Mouse (Mus musculus): ENCODE data around the gene Vmp1. TPM values are rescaled to one million over a fixed set of nuclear protein-coding genes. Genes with fewer than 3 reads are reported as not detected.

Vmp1 gene
- polyA plus RNA-seq, 1 experiment from 2014 or later = 80.8 TPM

DNA sequence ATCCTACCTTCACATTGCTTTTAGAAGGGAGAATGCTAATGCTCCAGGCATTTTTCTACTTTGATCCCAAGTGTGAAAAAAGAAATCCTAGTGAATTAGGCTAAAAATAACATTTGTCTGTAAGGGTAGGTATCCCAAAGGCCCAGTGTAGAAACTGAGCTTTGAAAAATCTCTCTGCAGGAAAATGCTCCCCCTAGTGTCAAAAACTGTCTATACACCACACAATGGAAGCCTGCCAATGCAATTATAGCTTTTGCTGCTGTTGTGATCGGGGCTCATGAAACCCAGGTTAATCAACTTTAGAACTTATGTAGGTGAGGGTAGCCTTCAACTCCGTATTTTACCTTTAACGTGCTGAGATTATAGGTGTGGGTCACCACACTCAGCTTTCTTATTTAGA lies 30.2 kb downstream of the Vmp1 start:
- Histone ChIP-seq H3K9me3 (replicated peaks) (no peaks in the 10 kb centered on the region), H3K9ac (no peak overlapping the region), H3K27me3 (no peaks in the 10 kb centered on the region), H3K36me3 (replicated peaks) (peaks cover 40% of the 10 kb centered on the region), H3K4me2 (no peak overlapping the region), H3K4me1 (replicated peaks) (peaks cover 25% of the 10 kb centered on the region), H3K4me3 (replicated peaks) (no peak overlapping the region), H3K27ac (replicated peaks) (no peak overlapping the region)
- WGBS (ENCODE audit: insufficient replicate concordance) = 24% methylated on average over 3 of the region's 3 CpGs
- ATAC-seq (ENCODE audit: insufficient read depth) = no peak

DNA sequence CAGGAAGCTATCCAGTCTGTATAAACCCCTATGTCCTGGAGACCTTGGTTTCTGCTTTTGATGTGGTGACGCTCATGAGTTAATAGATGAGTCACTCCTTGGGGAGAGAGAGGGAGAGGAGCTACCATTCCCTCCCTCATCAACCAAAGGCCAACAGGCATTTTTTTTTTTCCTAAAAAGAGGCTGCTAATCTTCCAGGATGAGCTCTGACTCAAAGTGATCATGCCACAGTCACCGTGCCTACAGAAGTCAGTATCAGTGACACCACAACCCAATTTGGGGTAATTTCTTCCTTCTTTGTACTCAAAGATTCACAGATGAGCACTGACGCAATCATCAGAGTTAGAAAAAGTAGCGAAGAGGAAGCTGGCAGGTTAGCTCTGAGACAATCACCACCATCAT lies 31.1 kb downstream of the Vmp1 start:
- H3K27me3 ChIP-seq = no peaks in the 10 kb centered on the region
- H3K4me2 ChIP-seq = no peak overlapping the region
- WGBS (ENCODE audit: insufficient replicate concordance) = 68% methylated on average over 4 of the region's 4 CpGs
- peaks cover 18% of the 10 kb centered on the region for H3K4me1 ChIP-seq (replicated peaks)
- H3K27ac ChIP-seq (replicated peaks) = 0 out of 2 replicates have a peak overlapping the region, but pooled peaks have one; percentile 51
- H3K36me3 ChIP-seq (replicated peaks) = peaks cover 39% of the 10 kb centered on the region
- no peak overlapping the region for H3K9ac ChIP-seq
- no peak overlapping the region for H3K4me3 ChIP-seq (replicated peaks)
- no peaks in the 10 kb centered on the region for H3K9me3 ChIP-seq (replicated peaks)
- no peak for ATAC-seq (ENCODE audit: insufficient read depth)

DNA sequence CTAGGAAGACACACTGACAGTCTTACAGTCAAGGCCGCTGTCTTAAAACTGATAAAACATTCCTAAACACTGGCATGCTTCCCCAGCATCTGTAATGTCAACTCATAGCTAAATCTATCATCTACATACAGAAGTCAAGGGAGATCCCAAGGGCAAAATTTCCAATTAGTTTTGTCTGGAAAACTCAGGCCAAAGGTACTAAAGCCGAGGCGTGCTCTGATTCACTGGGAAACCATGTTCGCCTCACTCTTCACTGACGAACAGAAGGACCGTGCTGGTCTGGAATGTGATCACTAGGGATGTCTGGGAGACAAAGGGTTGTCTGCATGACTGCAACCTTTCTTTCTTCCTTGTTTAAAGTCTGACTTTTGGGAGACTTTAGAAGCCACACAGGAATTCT lies 33.0 kb downstream of the Vmp1 start:
- no peaks in the 10 kb centered on the region for H3K27me3 ChIP-seq
- ATAC-seq (ENCODE audit: insufficient read depth) = no peak
- no peaks in the 10 kb centered on the region for H3K9me3 ChIP-seq (replicated peaks)
- H3K4me1 ChIP-seq (replicated peaks) = no peaks in the 10 kb centered on the region; the same call in 1 of the 2 replicates
- no peak overlapping the region for H3K27ac ChIP-seq (replicated peaks)
- no peak overlapping the region for H3K4me3 ChIP-seq (replicated peaks)
- WGBS (ENCODE audit: insufficient replicate concordance) = 85% methylated on average over 6 of the region's 6 CpGs
- no peak overlapping the region for H3K4me2 ChIP-seq
- H3K36me3 ChIP-seq (replicated peaks) = peaks cover 41% of the 10 kb centered on the region
- no peak overlapping the region for H3K9ac ChIP-seq

DNA sequence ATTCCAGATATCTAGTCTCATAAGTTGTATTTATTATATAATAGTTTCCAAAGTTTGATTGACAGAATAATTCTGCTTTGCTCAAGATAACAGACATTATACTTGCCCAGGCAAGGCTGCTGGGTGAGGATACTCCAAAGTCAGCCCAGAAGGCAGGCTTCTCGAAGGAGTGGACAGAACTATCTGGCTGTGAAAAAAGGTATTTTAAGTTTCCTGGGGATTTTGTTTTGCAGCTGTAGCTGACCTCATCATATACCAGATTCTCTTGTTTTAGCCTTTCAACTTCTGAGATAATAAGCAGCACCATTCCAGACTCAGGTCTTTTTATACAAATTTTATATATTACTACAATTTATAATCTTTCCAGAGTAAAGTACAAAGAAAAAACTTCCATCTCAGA lies 34.1 kb downstream of the Vmp1 start:
- Histone ChIP-seq H3K4me2 (no peak overlapping the region), H3K4me1 (replicated peaks) (no peaks in the 10 kb centered on the region; the same call in 1 of the 2 replicates), H3K36me3 (replicated peaks) (peaks cover 36% of the 10 kb centered on the region), H3K27ac (replicated peaks) (no peak overlapping the region), H3K4me3 (replicated peaks) (no peak overlapping the region), H3K9me3 (replicated peaks) (no peaks in the 10 kb centered on the region), H3K9ac (no peak overlapping the region), H3K27me3 (no peaks in the 10 kb centered on the region)
- ATAC-seq (ENCODE audit: insufficient read depth) = no peak
- WGBS (ENCODE audit: insufficient replicate concordance) = 76% methylated on average over 1 of the region's 1 CpGs

DNA sequence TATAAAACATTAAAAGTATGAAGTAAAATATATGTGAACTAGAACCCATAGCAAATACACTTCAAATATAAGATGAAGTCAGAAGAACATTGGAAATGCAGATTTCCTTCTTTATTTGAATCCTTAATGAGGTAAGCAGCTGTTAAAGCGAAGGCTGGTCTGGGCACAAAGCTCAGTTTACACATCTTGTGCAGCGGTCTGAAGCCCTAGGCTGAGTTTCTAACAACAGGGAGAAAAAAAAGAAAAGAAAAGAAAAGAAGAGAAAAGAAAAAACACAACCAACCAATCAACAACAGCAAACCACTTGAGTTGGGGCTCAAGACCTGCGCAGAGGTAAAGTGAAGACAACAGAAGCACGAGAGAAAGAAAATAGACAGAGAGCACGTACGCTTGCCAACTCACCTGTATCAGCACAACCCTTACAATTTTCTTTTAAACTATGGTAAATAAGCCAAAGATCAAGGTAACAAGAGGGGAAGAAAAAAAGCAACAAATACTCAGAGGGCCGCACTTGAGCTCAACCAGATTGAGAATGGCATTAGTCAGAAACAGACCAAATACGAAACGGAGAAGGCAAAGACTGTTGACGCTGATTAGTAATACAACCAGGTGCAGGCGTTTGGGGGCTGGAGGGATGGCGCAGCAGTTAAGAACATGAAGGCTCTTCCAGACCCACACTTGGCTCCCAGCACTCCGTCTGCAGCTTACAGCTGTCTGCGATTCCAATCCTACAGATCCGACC lies 35.8 kb downstream of the Vmp1 start:
- no peaks in the 10 kb centered on the region for H3K9me3 ChIP-seq (replicated peaks)
- no peak overlapping the region for H3K4me2 ChIP-seq
- H3K36me3 ChIP-seq (replicated peaks) = peaks cover 40% of the 10 kb centered on the region
- H3K27ac ChIP-seq (replicated peaks) = no peak overlapping the region
- no peaks in the 10 kb centered on the region for H3K27me3 ChIP-seq
- H3K9ac ChIP-seq = no peak overlapping the region
- ATAC-seq (ENCODE audit: insufficient read depth) = no peak
- no peaks in the 10 kb centered on the region for H3K4me1 ChIP-seq (replicated peaks)
- H3K4me3 ChIP-seq (replicated peaks) = no peak overlapping the region
- 88% methylated on average over 15 of the region's 15 CpGs for WGBS (ENCODE audit: insufficient replicate concordance)

DNA sequence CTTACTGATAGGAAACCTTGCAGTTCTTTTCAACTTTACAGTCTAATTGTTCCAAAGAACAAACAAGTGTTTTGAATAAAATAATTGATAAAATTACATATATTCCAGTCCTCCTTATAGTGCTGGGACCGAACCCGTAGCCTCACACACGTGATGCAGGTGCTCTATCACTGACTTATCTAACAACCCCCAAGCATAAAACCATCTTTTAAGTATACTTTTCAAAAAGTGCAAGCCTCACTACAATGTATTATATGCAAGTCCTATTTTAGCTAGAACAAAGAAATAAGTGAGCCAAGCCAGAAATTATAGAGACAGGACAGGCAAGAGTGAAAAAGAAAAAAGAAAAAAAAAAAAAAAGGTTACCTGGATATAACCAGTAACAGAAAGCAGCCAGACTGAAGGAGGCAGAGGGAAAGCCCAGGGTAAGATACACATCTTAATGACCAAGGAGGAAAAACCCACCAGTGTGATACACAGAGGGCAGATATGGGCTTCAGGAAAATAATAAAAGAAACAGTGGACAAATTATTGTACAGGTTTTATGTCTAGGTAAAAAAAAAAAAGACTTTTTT lies 36.7 kb downstream of the Vmp1 start:
- Histone ChIP-seq H3K36me3 (replicated peaks) (peaks cover 40% of the 10 kb centered on the region), H3K4me3 (replicated peaks) (no peak overlapping the region), H3K4me2 (no peak overlapping the region), H3K27me3 (no peaks in the 10 kb centered on the region), H3K4me1 (replicated peaks) (no peaks in the 10 kb centered on the region), H3K9ac (no peak overlapping the region), H3K27ac (replicated peaks) (no peak overlapping the region), H3K9me3 (replicated peaks) (no peaks in the 10 kb centered on the region)
- ATAC-seq (ENCODE audit: insufficient read depth) = no peak
- WGBS (ENCODE audit: insufficient replicate concordance) = 88% methylated on average over 3 of the region's 3 CpGs

DNA sequence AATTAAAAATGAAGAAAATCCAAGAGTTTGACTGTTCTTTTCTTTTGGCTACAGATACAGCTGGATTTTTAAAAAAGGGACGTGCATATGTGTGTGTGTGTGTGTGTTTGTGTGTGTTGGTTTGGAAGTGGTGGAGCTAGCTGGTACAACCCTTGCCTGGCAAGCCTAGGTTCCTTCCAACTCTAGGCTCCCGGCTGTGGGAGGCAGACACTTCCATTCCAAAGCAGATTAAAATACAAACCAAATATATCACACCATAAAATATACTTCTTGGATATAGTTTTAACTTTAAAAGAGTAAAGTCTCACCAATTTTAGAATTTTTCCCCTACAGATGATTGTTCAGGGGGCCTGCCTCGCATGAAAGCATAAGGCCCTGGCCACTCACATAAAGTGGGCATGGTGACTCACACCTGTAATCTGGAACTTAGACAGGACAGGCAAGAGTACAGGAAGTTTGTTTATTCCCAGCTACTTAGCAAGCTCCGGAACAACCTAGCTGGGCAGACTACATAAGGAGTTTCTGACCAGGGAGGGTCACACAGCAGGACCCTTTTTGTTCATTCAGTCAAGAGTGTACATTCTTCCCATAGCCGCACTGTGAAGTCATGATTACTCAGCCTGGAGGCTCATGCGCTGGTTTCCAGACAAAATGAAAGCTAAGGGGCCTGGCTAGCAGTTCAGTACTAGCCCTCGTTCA lies 37.4 kb downstream of the Vmp1 start:
- H3K4me1 ChIP-seq (replicated peaks) = no peaks in the 10 kb centered on the region
- peaks cover 45% of the 10 kb centered on the region for H3K36me3 ChIP-seq (replicated peaks)
- H3K4me3 ChIP-seq (replicated peaks) = no peak overlapping the region
- 82% methylated on average over 7 of the region's 7 CpGs for WGBS (ENCODE audit: insufficient replicate concordance)
- ATAC-seq (ENCODE audit: insufficient read depth) = no peak
- H3K9ac ChIP-seq = no peak overlapping the region
- no peaks in the 10 kb centered on the region for H3K27me3 ChIP-seq
- H3K4me2 ChIP-seq = no peak overlapping the region
- no peak overlapping the region for H3K27ac ChIP-seq (replicated peaks)
- H3K9me3 ChIP-seq (replicated peaks) = no peaks in the 10 kb centered on the region

DNA sequence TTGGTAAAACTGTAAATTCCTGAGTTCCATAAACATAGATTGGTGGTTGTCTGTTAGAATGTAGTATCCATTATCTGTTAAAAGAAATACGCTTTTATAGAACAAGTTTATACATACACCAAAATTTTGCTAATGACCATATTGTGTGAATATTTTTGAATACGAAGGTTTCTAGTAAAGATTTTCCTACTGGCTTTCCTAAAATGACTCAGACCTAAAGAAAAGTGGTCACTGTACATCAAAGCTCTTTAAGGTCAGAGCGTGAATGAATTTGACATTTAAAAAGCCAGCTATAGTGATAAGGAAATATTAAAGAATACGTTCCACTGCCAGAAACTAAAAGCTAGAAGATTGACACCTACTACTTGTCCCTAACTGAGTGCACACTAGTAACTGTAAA lies 39.1 kb downstream of the Vmp1 start:
- H3K4me3 ChIP-seq (replicated peaks) = no peak overlapping the region
- WGBS (ENCODE audit: insufficient replicate concordance) = 91% methylated on average over 4 of the region's 4 CpGs
- no peak overlapping the region for H3K4me2 ChIP-seq
- no peaks in the 10 kb centered on the region for H3K9me3 ChIP-seq (replicated peaks)
- no peak overlapping the region for H3K9ac ChIP-seq
- no peak for ATAC-seq (ENCODE audit: insufficient read depth)
- H3K27ac ChIP-seq (replicated peaks) = no peak overlapping the region
- H3K36me3 ChIP-seq (replicated peaks) = peaks cover 52% of the 10 kb centered on the region
- no peaks in the 10 kb centered on the region for H3K27me3 ChIP-seq
- no peaks in the 10 kb centered on the region for H3K4me1 ChIP-seq (replicated peaks)

DNA sequence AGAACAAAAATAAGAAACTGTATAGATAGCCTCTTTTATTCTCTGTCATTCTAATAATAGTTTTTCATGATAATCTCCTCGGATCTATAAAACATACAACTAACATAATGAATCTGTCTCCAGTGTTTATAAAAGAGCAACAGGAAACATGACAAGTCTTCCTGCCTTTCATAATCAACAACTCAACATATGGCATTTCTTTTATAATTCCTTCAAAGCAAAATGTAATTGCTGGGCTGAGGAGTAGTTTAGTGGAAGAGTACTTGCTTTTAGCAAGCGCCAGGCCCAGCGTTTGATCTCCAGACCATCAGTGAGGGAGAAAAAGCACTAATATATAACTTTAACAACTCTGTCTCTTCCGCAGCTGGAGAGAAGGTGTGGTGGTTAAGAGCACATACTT lies 41.9 kb downstream of the Vmp1 start:
- no peak for ATAC-seq (ENCODE audit: insufficient read depth)
- H3K27ac ChIP-seq (replicated peaks) = no peak overlapping the region
- peaks cover 55% of the 10 kb centered on the region for H3K36me3 ChIP-seq (replicated peaks)
- no peak overlapping the region for H3K4me2 ChIP-seq
- WGBS (ENCODE audit: insufficient replicate concordance) = 79% methylated on average over 4 of the region's 4 CpGs
- H3K4me3 ChIP-seq (replicated peaks) = no peak overlapping the region
- H3K27me3 ChIP-seq = no peaks in the 10 kb centered on the region
- no peaks in the 10 kb centered on the region for H3K4me1 ChIP-seq (replicated peaks)
- no peak overlapping the region for H3K9ac ChIP-seq
- no peaks in the 10 kb centered on the region for H3K9me3 ChIP-seq (replicated peaks)

DNA sequence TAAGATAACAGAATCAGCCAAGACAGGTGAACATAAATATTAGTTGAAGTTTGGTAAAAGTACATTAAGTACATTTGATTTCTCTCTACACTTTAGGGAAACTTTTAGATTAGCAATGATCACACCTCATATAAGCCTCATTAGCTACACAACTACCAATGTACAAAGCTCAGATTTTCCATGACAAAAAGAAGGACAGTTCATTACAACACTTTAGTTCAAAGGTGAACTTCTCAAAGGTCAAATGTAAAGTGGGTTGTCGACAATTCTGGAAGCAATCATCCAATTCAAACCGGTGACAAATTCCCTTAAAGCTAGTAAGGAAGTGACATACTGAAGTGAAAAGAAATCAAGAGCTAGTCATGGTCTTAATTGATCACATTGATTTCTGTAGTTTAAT lies 45.9 kb downstream of the Vmp1 start:
- ATAC-seq (ENCODE audit: insufficient read depth) = no peak
- 0 out of 2 replicates have a peak, but pooled peaks cover 6% of the 10 kb centered on the region for H3K4me1 ChIP-seq (replicated peaks)
- 80% methylated on average over 2 of the region's 2 CpGs for WGBS (ENCODE audit: insufficient replicate concordance)
- H3K4me2 ChIP-seq = no peak overlapping the region
- no peak overlapping the region for H3K27ac ChIP-seq (replicated peaks)
- no peak overlapping the region for H3K4me3 ChIP-seq (replicated peaks)
- H3K9ac ChIP-seq = no peak overlapping the region
- H3K27me3 ChIP-seq = no peaks in the 10 kb centered on the region
- H3K9me3 ChIP-seq (replicated peaks) = no peaks in the 10 kb centered on the region
- peaks cover 45% of the 10 kb centered on the region for H3K36me3 ChIP-seq (replicated peaks)

DNA sequence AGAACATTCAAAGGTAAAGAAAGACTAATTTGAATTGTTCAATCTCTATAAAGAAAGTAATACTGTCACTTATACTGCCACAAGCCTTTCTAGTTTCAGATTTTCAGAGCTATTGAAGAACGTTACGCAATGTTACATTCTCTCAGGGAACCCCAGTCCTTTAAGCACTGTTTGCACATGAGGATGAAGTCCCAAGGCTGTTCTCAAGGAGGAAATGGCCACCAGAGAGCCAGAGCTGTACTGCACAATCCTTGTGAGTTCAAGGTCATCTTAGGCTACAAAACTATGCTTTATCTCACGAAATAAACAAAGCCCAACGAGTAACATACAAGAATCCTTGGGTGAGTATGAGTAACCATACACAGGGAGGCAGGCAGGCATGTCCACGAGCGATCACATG lies 49.2 kb downstream of the Vmp1 start:
- Histone ChIP-seq H3K27me3 (no peaks in the 10 kb centered on the region), H3K27ac (replicated peaks) (no peak overlapping the region), H3K9me3 (replicated peaks) (no peaks in the 10 kb centered on the region), H3K36me3 (replicated peaks) (peaks cover 44% of the 10 kb centered on the region), H3K4me1 (replicated peaks) (0 out of 2 replicates have a peak, but pooled peaks cover 6% of the 10 kb centered on the region), H3K4me2 (no peak overlapping the region), H3K4me3 (replicated peaks) (no peak overlapping the region), H3K9ac (no peak overlapping the region)
- ATAC-seq (ENCODE audit: insufficient read depth) = no peak
- WGBS (ENCODE audit: insufficient replicate concordance) = 86% methylated on average over 6 of the region's 6 CpGs
